Mouse (Mus musculus) gastrocnemius, adult 8-10 months (tissue): ENCODE data around the gene Pars2. TPM values are rescaled to one million over a fixed set of nuclear protein-coding genes. Genes with fewer than 3 reads are reported as not detected.

Source experiments
- DNase-seq, 2 experiments: peaks; one replicate each; pipeline ENCODE4 v3.0.0; 2022; ENCODE audit warnings: low spot score in 2 of 2
- total RNA-seq, 4 experiments: library from RNA; stranded (reverse); gene quantifications; 2 replicates each; pipeline ENCODE4 v1.2.4; 2022

The Pars2 gene
- total RNA-seq, 4 experiments from 2014 or later, result 1.7 to 5.9 (median 3.7) TPM

DNA sequence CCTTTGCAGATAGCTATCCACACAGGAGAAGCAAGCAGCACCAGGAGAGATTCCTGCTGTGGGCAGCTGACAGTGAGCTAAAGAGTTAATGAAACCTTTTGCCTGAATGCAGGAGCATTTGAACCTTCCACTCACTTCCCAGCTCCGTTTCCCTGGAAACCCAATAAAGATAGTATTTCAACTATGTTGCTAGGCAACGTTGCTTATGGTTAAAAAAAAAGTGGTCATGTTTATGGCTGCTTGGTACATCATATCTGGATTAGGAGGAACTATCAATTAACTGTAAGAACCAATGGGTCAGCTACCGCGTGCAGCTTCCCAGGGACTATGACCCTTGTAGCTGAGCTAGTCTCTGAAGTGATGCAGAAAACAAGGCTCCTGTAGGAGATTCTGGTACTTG lies 49.9 kb downstream of the Pars2 start:
- DNase-seq, result no peak

DNA sequence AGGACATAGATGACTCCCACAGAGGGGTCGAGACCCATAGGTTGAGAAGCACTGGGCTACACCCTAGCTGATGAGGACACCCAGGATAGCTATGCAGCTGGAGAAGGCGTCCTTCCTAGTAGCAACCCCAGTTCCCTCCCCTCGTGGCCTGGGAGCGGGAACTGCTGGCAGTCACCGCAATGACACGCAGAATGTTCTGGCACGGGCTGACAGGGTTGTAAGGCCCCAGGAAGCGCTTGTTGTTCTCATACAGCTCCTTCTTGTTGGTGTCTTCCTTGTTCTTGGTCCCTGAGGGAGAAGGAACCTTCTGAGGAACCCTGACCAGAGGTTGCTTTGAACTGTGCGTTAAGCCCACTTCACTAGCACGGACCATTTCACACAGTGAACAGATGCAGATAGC lies 53.1 kb downstream of the Pars2 start:
- no peak for DNase-seq

DNA sequence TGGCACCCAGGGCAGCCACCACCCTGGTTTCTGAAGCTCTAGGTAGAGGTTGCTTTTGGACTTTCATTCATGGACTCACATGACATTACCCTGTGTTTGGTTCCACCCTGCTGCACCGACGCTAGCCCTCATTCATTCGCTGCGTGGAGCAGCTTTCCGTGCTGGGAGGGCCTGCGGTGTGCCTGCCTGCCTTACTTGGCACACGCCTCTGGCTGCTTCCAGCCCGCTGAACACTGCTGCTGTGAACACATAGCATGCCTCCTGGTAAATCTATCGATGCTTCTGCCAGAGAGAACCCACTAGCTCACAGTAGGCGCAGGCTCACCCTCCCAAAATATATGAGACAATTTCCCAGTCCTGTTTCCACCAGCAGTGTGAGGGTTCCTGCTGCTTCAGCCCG lies 53.5 kb downstream of the Pars2 start:
- DNase-seq, result no peak

Other genes with a start within 250 kb of the Pars2 start
- not detected for gene Pcsk9, start 186.7 kb upstream of the Pars2 start, total RNA-seq
- under 1 TPM in 1 of 4 experiments, not detected in 3; 0.09 TPM for gene Bsnd, start 158.8 kb upstream of the Pars2 start, total RNA-seq
- 1 to 10 TPM; 1.2 to 2.5 (median 1.8) TPM for gene Dhcr24, start 90.0 kb upstream of the Pars2 start, total RNA-seq
- not detected for gene Lexm, start 33.8 kb upstream of the Pars2 start, total RNA-seq
- gene Ttc22, start 28.6 kb upstream of the Pars2 start, total RNA-seq, result not detected
- gene Ttc4, start 27.9 kb downstream of the Pars2 start, total RNA-seq, result 10 to 100 TPM; 21.9 to 28.7 (median 26.4) TPM
- gene Mroh7, start 79.9 kb downstream of the Pars2 start, total RNA-seq, result under 1 TPM in 2 of 4 experiments, not detected in 2; 0.12 to 0.19 TPM
- gene Fam151a, start 82.8 kb downstream of the Pars2 start, total RNA-seq, result not detected
- 10 to 100 TPM in 2 of 4 experiments, 1 to 10 TPM in 2; 9.1 to 12.9 (median 10.1) TPM for gene Acot11, start 153.9 kb downstream of the Pars2 start, total RNA-seq